Mouse (Mus musculus) myocyte (in vitro differentiated cells): ENCODE results near the gene Ccdc40. TPM values are rescaled to one million over a fixed set of nuclear protein-coding genes. Genes with fewer than 3 reads are reported as not detected.
A peak's percentile ranks its signal among the peaks of the same experiment; 100 is the strongest.
"Not testable (repeated sequence)": the region's sequence is repeated elsewhere in the genome, so short reads cannot be mapped to it uniquely, and the experiment has no call there.

ENCODE experiments used
- H3K27me3 ChIP-seq: one replicate; pipeline ENCODE4 v1.6.1; 2011; ENCODE audit not compliant: control insufficient read depth, insufficient read depth, insufficient read length
- H3K36me3 ChIP-seq: one replicate; pipeline ENCODE4 v1.6.1; 2011; ENCODE audit not compliant: control insufficient read depth, insufficient read depth
- H3K4me2 ChIP-seq: one replicate; pipeline ENCODE4 v1.6.1; 2011; ENCODE audit warnings: low read depth, control low read depth
- H3K4me3 ChIP-seq: one replicate; pipeline ENCODE4 v1.5.1; 2011; ENCODE audit warnings: mild to moderate bottlenecking, control low read depth, moderate library complexity
- H3K79me2 ChIP-seq: one replicate; pipeline ENCODE4 v1.6.1; 2011; ENCODE audit not compliant: control insufficient read depth, insufficient read depth
- H3ac ChIP-seq: one replicate; pipeline ENCODE4 v1.6.1; 2011; ENCODE audit not compliant: control insufficient read depth, insufficient read length
- CEBPB ChIP-seq: IDR thresholded peaks from 2 replicates; pipeline ENCODE4 v1.6.1; 2011; ENCODE audit warnings: mild to moderate bottlenecking, moderate library complexity; ENCODE audit not compliant: poor library complexity, insufficient read depth, severe bottlenecking
- E2F4 ChIP-seq: IDR thresholded peaks from one replicate; pipeline ENCODE4 v1.6.1; 2011; ENCODE audit warnings: mild to moderate bottlenecking, control low read depth, moderate library complexity; ENCODE audit not compliant: insufficient read depth
- MAX ChIP-seq: IDR thresholded peaks from one replicate; pipeline ENCODE4 v1.6.1; 2011; ENCODE audit warnings: low read depth, mild to moderate bottlenecking, control low read depth
- MYOD1 ChIP-seq, 3 experiments: IDR thresholded peaks; one replicate each; pipeline ENCODE4 v1.6.1; 2011; ENCODE audit warnings: control low read depth in 2 of 3, low read depth in 2 of 3, mild to moderate bottlenecking in 2 of 3, moderate library complexity in 1 of 3; ENCODE audit not compliant: insufficient read length in 2 of 3, control insufficient read depth in 1 of 3
- MYOG ChIP-seq, 3 experiments: IDR thresholded peaks; one replicate each; pipeline ENCODE4 v1.6.1; 2011; ENCODE audit warnings: control low read depth in 2 of 3, low read depth in 2 of 3, mild to moderate bottlenecking in 2 of 3; ENCODE audit not compliant: insufficient read length in 2 of 3, control insufficient read depth in 1 of 3, insufficient read depth in 1 of 3
- POLR2A ChIP-seq: IDR thresholded peaks from one replicate; pipeline ENCODE4 v1.6.1; 2011; ENCODE audit warnings: low read depth, mild to moderate bottlenecking, control low read depth, moderate library complexity; ENCODE audit not compliant: insufficient read length
- POLR2AphosphoS2 ChIP-seq: IDR thresholded peaks from one replicate; pipeline ENCODE4 v1.6.1; 2011; ENCODE audit warnings: low read depth, control low read depth; ENCODE audit not compliant: insufficient read length
- REST ChIP-seq: IDR thresholded peaks from one replicate; pipeline ENCODE4 v1.6.1; 2011; ENCODE audit warnings: mild to moderate bottlenecking, control low read depth, moderate library complexity; ENCODE audit not compliant: insufficient read depth, insufficient read length
- SRF ChIP-seq: IDR thresholded peaks from one replicate; pipeline ENCODE4 v1.6.1; 2011; ENCODE audit warnings: low read depth; ENCODE audit not compliant: control insufficient read depth, insufficient read length
- TCF12 ChIP-seq: IDR thresholded peaks from one replicate; pipeline ENCODE4 v1.6.1; 2011; ENCODE audit warnings: mild to moderate bottlenecking, control low read depth; ENCODE audit not compliant: poor library complexity, insufficient read depth, severe bottlenecking
- TCF3 ChIP-seq: IDR thresholded peaks from one replicate; pipeline ENCODE4 v1.6.1; 2011; ENCODE audit warnings: low read depth, control low read depth; ENCODE audit not compliant: insufficient read length
- USF1 ChIP-seq: IDR thresholded peaks from one replicate; pipeline ENCODE4 v1.6.1; 2011; ENCODE audit warnings: low read depth, mild to moderate bottlenecking, control low read depth, moderate library complexity
- polyA plus RNA-seq: library from polyadenylated mRNA; unstranded; fragments of >200 nt; fragmentation: generic; extraction: Trizol; gene quantifications from one replicate; pipeline ENCODE4 v1.2.1, GENCODE M21; 2012; ENCODE audit warnings: missing spikeins

Ccdc40 gene
- polyA plus RNA-seq, 1 experiment = 0.07 TPM

GRCm38 (mm10) chr11:119265811-119266210, 37.4 kb downstream of the Ccdc40 start:
- H3K27me3 ChIP-seq = peaks cover 25% of the 10 kb centered on the region
- H3K36me3 ChIP-seq = no peaks in the 10 kb centered on the region
- no peaks in the 10 kb centered on the region for H3K79me2 ChIP-seq
- no peak overlapping the region for H3K4me3 ChIP-seq
- no peak overlapping the region for H3ac ChIP-seq
- TF ChIP-seq USF1 = no peak
- TF ChIP-seq TCF12 = no peak
- no peak for TF ChIP-seq MAX
- no peak for TF ChIP-seq E2F4
- no peak for TF ChIP-seq POLR2A
- no peak for TF ChIP-seq TCF3
- TF ChIP-seq SRF = no peak
- no peak for TF ChIP-seq REST
- TF ChIP-seq MYOG (IDR thresholded peaks at IDR 0.05; ENCODE audit: control insufficient read depth in 1 of 3, insufficient read depth in 1 of 3, insufficient read length in 2 of 3, low read depth in 2 of 3) = no peak
- no peak for TF ChIP-seq MYOD1 (IDR thresholded peaks at IDR 0.05; ENCODE audit: control insufficient read depth in 1 of 3, insufficient read length in 2 of 3, low read depth in 2 of 3)
- no peak for TF ChIP-seq POLR2AphosphoS2
- no peak for TF ChIP-seq CEBPB
- H3K4me2 ChIP-seq = no peak overlapping the region

- peak overlapping the region; percentile 26 for H3ac ChIP-seq
- no peaks in the 10 kb centered on the region for H3K36me3 ChIP-seq
- no peak for TF ChIP-seq TCF3
- peak overlapping the region; percentile 44 for H3K4me3 ChIP-seq
- H3K79me2 ChIP-seq = no peaks in the 10 kb centered on the region
- H3K27me3 ChIP-seq = peaks cover 14% of the 10 kb centered on the region
- H3K4me2 ChIP-seq = peak overlapping the region; percentile 78
These were observed 38.9 kb downstream of the Ccdc40 start for GRCm38 (mm10) chr11:119267241-119267674.

GRCm38 (mm10) chr11:119267768-119268556, 39.6 kb downstream of the Ccdc40 start, which contains the start of gene Gaa:
Gaa (plus strand) TSS chr11:119267887.
- no peaks in the 10 kb centered on the region for H3K79me2 ChIP-seq
- peak within 1 kb of the TSS; percentile 78 for H3K4me2 ChIP-seq
- TF ChIP-seq MYOG (IDR thresholded peaks at IDR 0.05; ENCODE audit: control insufficient read depth in 1 of 3, insufficient read depth in 1 of 3, insufficient read length in 2 of 3, low read depth in 2 of 3) (peak; percentile 8 to 84 (median 84)), TCF12 (no peak), TCF3 (peak; percentile 19), POLR2AphosphoS2 (peak; percentile 46), E2F4 (no peak), MAX (no peak), REST (no peak), POLR2A (peak; percentile 74), MYOD1 (IDR thresholded peaks at IDR 0.05; ENCODE audit: control insufficient read depth in 1 of 3, insufficient read length in 2 of 3, low read depth in 2 of 3) (peak in 2 of 3 experiments; percentile 82 to 85), CEBPB (no peak), USF1 (peak; percentile 94), SRF (peak; percentile 17)
- H3K4me3 ChIP-seq = peak within 1 kb of the TSS; percentile 44
- peak within 1 kb of the TSS; percentile 26 for H3ac ChIP-seq
- H3K27me3 ChIP-seq = peaks cover 10% of the 10 kb centered on the region
- no peaks in the 10 kb centered on the region for H3K36me3 ChIP-seq

- H3ac ChIP-seq = peak overlapping the region; percentile 26
- no peaks in the 10 kb centered on the region for H3K36me3 ChIP-seq
- no peaks in the 10 kb centered on the region for H3K79me2 ChIP-seq
- peak overlapping the region; percentile 44 for H3K4me3 ChIP-seq
- peaks cover 5% of the 10 kb centered on the region for H3K27me3 ChIP-seq
- peak overlapping the region; percentile 78 for H3K4me2 ChIP-seq
- no peak for TF ChIP-seq USF1
- no peak for TF ChIP-seq TCF12
- TF ChIP-seq POLR2AphosphoS2 = no peak
- TF ChIP-seq MYOG (IDR thresholded peaks at IDR 0.05; ENCODE audit: control insufficient read depth in 1 of 3, insufficient read depth in 1 of 3, insufficient read length in 2 of 3, low read depth in 2 of 3) = no peak
- no peak for TF ChIP-seq TCF3
- no peak for TF ChIP-seq POLR2A
- TF ChIP-seq E2F4 = no peak
These were observed 40.3 kb downstream of the Ccdc40 start for GRCm38 (mm10) chr11:119268557-119269195.

DNA sequence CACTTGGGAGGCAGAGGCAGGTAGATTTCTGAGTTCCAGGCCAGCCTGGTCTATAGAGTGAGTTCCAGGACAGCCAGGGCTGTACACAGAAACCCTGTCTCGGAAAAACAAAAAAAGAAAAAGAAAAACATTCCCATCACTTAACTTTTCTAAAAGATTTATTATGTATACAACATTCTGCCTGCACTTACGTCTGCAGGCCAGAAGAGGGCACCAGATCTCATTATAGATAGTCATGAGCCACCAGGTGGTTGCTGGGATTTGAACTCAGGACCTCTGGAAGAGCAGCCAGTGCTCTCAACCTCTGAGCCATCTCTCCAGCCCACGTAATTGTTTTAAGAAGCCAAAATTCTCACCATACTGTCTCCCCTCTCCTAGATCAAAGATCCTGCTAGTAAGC, 44.1 kb downstream of the Ccdc40 start:
- H3K4me3 ChIP-seq, H3K36me3 ChIP-seq, H3ac ChIP-seq, H3K4me2 ChIP-seq, H3K79me2 ChIP-seq, H3K27me3 ChIP-seq: not testable (repeated sequence)
